Mouse (Mus musculus): ENCODE results near the gene Nme1. TPM values are rescaled to one million over a fixed set of nuclear protein-coding genes. Genes with fewer than 3 reads are reported as not detected.

Nme1 gene
- 10 to 100 TPM; 34.0 to 39.3 TPM for total RNA-seq (2023)

DNA sequence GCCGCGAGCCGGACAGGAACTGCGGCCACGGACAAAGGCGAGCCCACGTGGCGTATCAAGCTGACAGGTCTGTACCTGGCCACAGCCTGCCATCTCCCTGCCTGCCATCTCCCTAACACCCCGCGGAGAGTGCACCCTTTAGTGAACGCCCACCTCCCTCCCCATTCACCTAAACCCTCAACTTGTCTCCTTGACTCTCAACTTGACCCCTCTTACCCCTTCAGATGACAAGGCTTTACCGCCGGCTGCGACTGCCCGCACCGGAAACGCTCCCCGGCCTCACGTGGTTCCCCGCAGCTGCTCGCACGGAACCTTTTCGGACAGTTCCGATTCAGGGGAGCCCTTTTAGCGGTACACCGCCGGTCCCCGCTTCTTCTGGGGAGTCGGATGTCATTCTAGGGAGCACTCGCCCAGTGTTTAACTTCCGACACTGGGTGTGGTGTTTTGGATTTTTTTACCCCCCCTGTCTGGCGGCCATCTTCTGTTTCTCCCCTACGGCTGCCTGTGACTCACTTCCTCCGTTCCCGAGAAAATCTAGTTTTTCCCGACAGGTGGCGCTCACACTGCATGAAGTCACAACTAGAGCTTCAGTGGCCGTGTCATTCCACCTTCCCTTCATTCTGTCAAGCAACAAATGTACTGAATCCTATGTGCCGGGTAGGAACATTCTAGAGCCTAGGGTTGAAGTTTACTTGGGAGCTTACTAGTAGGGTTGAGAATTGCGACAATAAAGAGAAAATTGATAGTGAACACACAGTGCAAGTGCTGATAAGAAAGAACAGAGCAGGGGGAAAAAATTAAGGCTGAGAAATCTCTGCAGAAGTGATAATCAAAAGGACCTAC, at the start of gene Nme1, which contains the start of gene Gm20390:
Gene Nme1, minus strand, starts transcription at position 517 of the 843 bp plus-strand sequence.
Gene Gm20390, minus strand, starts transcription at position 289 of the 843 bp plus-strand sequence.

DNA sequence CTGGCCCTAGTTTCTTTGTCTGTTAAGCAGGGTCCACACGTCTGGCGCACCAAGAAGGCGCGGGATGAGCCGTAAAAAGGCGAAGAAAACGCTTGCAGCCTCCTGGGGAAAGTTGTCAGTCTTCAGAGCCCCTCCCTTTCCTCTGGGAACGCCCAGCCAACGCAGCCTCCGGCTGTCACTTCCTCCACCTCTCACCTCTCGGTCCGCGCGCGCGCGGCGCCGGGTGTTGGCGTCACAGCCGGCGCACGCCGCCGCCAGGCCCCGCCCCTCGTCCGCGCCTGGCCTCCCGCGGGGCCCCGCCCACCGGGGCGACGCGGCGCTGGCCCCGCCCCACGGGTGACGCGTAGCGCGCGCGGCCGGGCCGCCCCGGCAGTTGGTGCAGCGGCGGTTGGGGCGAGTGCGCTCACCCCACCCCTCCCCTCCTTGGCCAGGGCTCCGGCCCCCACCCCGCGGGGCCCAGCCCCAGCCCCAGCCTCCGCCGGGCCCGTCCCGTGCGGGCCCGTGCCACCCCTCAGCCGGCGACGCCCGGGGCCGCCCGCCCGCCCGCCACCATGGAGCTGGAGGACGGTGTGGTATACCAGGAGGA, 27.5 kb upstream of the Nme1 start, which contains the start of gene Spag9:
Gene Spag9, plus strand, starts transcription at position 372 of the 586 bp plus-strand sequence.

DNA sequence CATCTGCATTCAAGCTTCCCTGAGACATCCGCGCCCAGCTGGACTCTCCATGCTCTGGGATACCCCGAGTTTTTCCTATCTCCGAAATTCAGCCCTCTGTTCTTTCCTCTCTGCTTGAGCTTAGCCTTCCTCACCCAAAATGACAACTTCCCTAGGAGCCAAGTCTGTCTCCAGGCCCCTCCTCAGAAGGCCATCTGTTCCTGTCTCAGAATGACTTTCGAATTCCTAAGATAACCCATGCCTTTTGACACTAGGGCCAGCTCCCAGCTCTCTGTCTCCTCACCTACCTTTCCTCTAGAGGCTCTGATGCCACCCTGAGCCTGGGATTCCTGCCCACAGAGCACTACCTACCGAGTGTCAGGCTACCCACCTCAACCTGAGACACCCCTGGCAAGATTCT, 12.2 kb downstream of the Nme1 start, which contains the start of gene Nme2:
Gene Nme2, minus strand, starts transcription at position 101 of the 400 bp plus-strand sequence.

Other genes starting within 250 kb of the Nme1 start
- 10 to 100 TPM; 54.9 to 57.8 TPM for gene Utp18, start 82.8 kb downstream of the Nme1 start, total RNA-seq (2023)
- 10 to 100 TPM; 67.8 to 74.6 TPM for gene Mbtd1, start 82.7 kb downstream of the Nme1 start, total RNA-seq (2023)
- gene Nme2, start 12.3 kb downstream of the Nme1 start, total RNA-seq (2023): 100 to 1,000 TPM; 152 to 165 TPM
- 10 to 100 TPM; 55.9 to 58.3 TPM for gene Gm20390, start 228 bp downstream of the Nme1 start, total RNA-seq (2023)
- 100 to 1,000 TPM; 189 to 196 TPM for gene Spag9, start 27.6 kb upstream of the Nme1 start, total RNA-seq (2023)
- gene Tob1, start 242.9 kb upstream of the Nme1 start, total RNA-seq (2023): 10 to 100 TPM; 28.9 to 35.3 TPM